Mouse (Mus musculus): ENCODE results near the gene Gm11111.

GRCm38 (mm10) chr5:98541333-98541732 is 11.2 kb upstream of the Gm11111 start:
- peak; percentile 30 for TF ChIP-seq CTCF (IDR thresholded peaks at IDR 0.05; ENCODE audit: low read depth, low read length)
- no peak for TF ChIP-seq EP300 (IDR thresholded peaks at IDR 0.05; ENCODE audit: insufficient read depth, low read depth, low read length)

All from ES-Bruce4 (cell line).